Comparison of ENCODE assay signal across 8 mouse cellular contexts in genomic region chr11:46431129-46431528, GRCm38 (mm10). TPM values are rescaled to one million over a fixed set of nuclear protein-coding genes. Genes with fewer than 3 reads are reported as not detected.
A peak's percentile ranks its signal among the peaks of the same experiment; 100 is the strongest.
DNase-seq lines count a peak whose midpoint lies in the region; ATAC-seq lines count a peak whose summit lies in the region.

No protein-coding gene starts in this region.

- H3K4me2 ChIP-seq in midbrain, embryonic 11.5 days: no peak overlapping the region

- no peak overlapping the region for H3K27ac ChIP-seq in midbrain, embryonic 11.5 days (ENCODE audit: low read depth, low read length)

- DNase-seq in urinary bladder, postnatal 14 days (ENCODE audit: low spot score): peak; percentile 75
- DNase-seq in urinary bladder, adult 2 months (ENCODE audit: low spot score): no peak
- DNase-seq in embryo, embryonic 10 days (ENCODE audit: low spot score): peak; percentile 95
- peak; percentile 67 for DNase-seq in gastrocnemius, postnatal 14 days
- DNase-seq in kidney, adult 11 months: peak; percentile 55
- DNase-seq in left cerebral cortex, postnatal 25 days (ENCODE audit: low spot score in 2 of 2): peak; percentile 82 to 95
- peak; percentile 96 for DNase-seq in midbrain, embryonic 11.5 days (ENCODE audit: low spot score, missing footprints)
- peak; percentile 52 for DNase-seq in skeletal muscle tissue, adult 2 months (ENCODE audit: low read depth, low spot score)

- WGBS in midbrain, embryonic 11.5 days: 21% methylated on average over 3 of the region's 3 CpGs

- H3K9me3 ChIP-seq in midbrain, embryonic 11.5 days (ENCODE audit: control insufficient read depth, low read length): no peaks in the 10 kb centered on the region

- H3K9ac ChIP-seq in midbrain, embryonic 11.5 days (ENCODE audit: low read length): no peak overlapping the region

- intact Hi-C loops in gastrocnemius, postnatal 14 days (cut with DNase I; ENCODE audit: low total_unique reads): no loop called here
- intact Hi-C loops in left cerebral cortex, postnatal 25 days (cut with DNase I): loop anchor here (1.0 to 10.0 kb wide), 4 partner anchors 117 to 486 kb away; partner anchors contain the start of gene Lsm11

- no peak overlapping the region for H3K4me3 ChIP-seq in midbrain, embryonic 11.5 days (ENCODE audit: low read depth, low read length)

- H3K36me3 ChIP-seq in midbrain, embryonic 11.5 days (ENCODE audit: control insufficient read depth, insufficient read depth, low read length): no peaks in the 10 kb centered on the region

- no peaks in the 10 kb centered on the region for H3K4me1 ChIP-seq in midbrain, embryonic 11.5 days (ENCODE audit: control insufficient read depth, insufficient read depth, low read length)

- no peaks in the 10 kb centered on the region for H3K27me3 ChIP-seq in midbrain, embryonic 11.5 days (ENCODE audit: control insufficient read depth, insufficient read depth, low read length)

- peak; percentile 90 for ATAC-seq in midbrain, embryonic 11.5 days (ENCODE audit: low FRiP score)

RNA-seq across cellular contexts. Expression of gene Med7, which starts 5.6 kb away (rescaled TPM):
- polyA plus RNA-seq in urinary bladder, adult 2 months (2012; rRNA removed): 37.6 and 38.1 TPM in 2 replicates
- total RNA-seq in gastrocnemius, postnatal 14 days (2021): 10 to 100 TPM; 15.6 to 16.6 TPM
- 10 to 100 TPM; 30.9 to 32.5 TPM for total RNA-seq in left cerebral cortex, postnatal 25 days (2021)
- polyA plus RNA-seq in midbrain, embryonic 11.5 days (2014; fragmentation: Nextera tagmentation; extraction: Ambion mirVana): 110 and 117 TPM in 2 replicates

RNA-seq across cellular contexts. Expression of gene Havcr2, which starts 23.6 kb away (rescaled TPM):
- polyA plus RNA-seq in urinary bladder, adult 2 months (2012; rRNA removed): 0.37 and 0.46 TPM in 2 replicates
- total RNA-seq in gastrocnemius, postnatal 14 days (2021): not detected
- 1 to 10 TPM; 2.0 to 2.2 TPM for total RNA-seq in left cerebral cortex, postnatal 25 days (2021)
- 0.17 and 0.20 TPM in 2 replicates for polyA plus RNA-seq in midbrain, embryonic 11.5 days (2014; fragmentation: Nextera tagmentation; extraction: Ambion mirVana)

RNA-seq across cellular contexts. Expression of gene Fam71b, which starts 34.8 kb away (rescaled TPM):
- polyA plus RNA-seq in urinary bladder, adult 2 months (2012; rRNA removed): not detected in 2 replicates
- total RNA-seq in gastrocnemius, postnatal 14 days (2021): not detected
- not detected for total RNA-seq in left cerebral cortex, postnatal 25 days (2021)
- not detected in 2 replicates for polyA plus RNA-seq in midbrain, embryonic 11.5 days (2014; fragmentation: Nextera tagmentation; extraction: Ambion mirVana)

RNA-seq across cellular contexts. Expression of gene Itk, which starts 41.8 kb away (rescaled TPM):
- polyA plus RNA-seq in urinary bladder, adult 2 months (2012; rRNA removed): 0.47 and 0.65 TPM in 2 replicates
- total RNA-seq in gastrocnemius, postnatal 14 days (2021): under 1 TPM; 0.08 to 0.20 TPM
- total RNA-seq in left cerebral cortex, postnatal 25 days (2021): under 1 TPM; 0.28 to 0.32 TPM
- polyA plus RNA-seq in midbrain, embryonic 11.5 days (2014; fragmentation: Nextera tagmentation; extraction: Ambion mirVana): not detected in 2 replicates
